Mouse (Mus musculus) MEL (cell line): Measurements from ENCODE around the gene Neurl4. TPM values are rescaled to one million over a fixed set of nuclear protein-coding genes. Genes with fewer than 3 reads are reported as not detected.

Experiments
- DNase-seq: peaks from one replicate; pipeline ENCODE4 v3.0.0; 2011; ENCODE audit warnings: low read depth, low spot score
- H3K27ac ChIP-seq: 2 replicates; pipeline ENCODE4 v1.5.1; 2012; ENCODE audit warnings: low read depth, mild to moderate bottlenecking, control low read depth, low read length, moderate library complexity; ENCODE audit not compliant: control insufficient read depth
- H3K27me3 ChIP-seq, 2 experiments: fragments of 150-350 bp in 1 of 2; sonication (generic) in 1 of 2; 2 replicates each; pipeline ENCODE4 v1.6.1; 2012; ENCODE audit warnings: low read length in 2 of 2, mild to moderate bottlenecking in 2 of 2, improper control_type of control experiment in 1 of 2, moderate library complexity in 1 of 2; ENCODE audit not compliant: insufficient read depth in 2 of 2, control insufficient read depth in 1 of 2
- H3K36me3 ChIP-seq, 2 experiments: 2 replicates each; pipeline ENCODE4 v1.6.1; 2012 to 2014; ENCODE audit warnings: low read length in 2 of 2, improper control_type of control experiment in 1 of 2, inconsistent platforms in 1 of 2, mild to moderate bottlenecking in 1 of 2; ENCODE audit not compliant: insufficient read depth in 2 of 2, control insufficient read depth in 1 of 2
- H3K4me1 ChIP-seq, 2 experiments: fragments of 150-350 bp in 1 of 2; sonication (generic) in 1 of 2; 2 replicates each; pipeline ENCODE4 v1.6.1; 2012; ENCODE audit warnings: low read length in 2 of 2, improper control_type of control experiment in 1 of 2, mild to moderate bottlenecking in 1 of 2; ENCODE audit not compliant: insufficient read depth in 2 of 2, control insufficient read depth in 1 of 2
- H3K4me3 ChIP-seq, 2 experiments: fragments of 150-350 bp in 1 of 2; sonication (generic) in 1 of 2; 2 replicates each; pipeline ENCODE4 v1.5.1; 2012; ENCODE audit warnings: low read depth in 2 of 2, low read length in 2 of 2, mild to moderate bottlenecking in 2 of 2, moderate library complexity in 2 of 2, control low read depth in 1 of 2, improper control_type of control experiment in 1 of 2; ENCODE audit not compliant: control insufficient read depth in 1 of 2, insufficient read depth in 1 of 2
- H3K79me2 ChIP-seq: 2 replicates; pipeline ENCODE4 v1.6.1; 2012; ENCODE audit warnings: mild to moderate bottlenecking, low read length, moderate library complexity; ENCODE audit not compliant: control insufficient read depth, poor library complexity, insufficient read depth
- H3K9ac ChIP-seq: 2 replicates; pipeline ENCODE4 v1.6.1; 2012; ENCODE audit warnings: low read depth, mild to moderate bottlenecking, control low read depth, low read length, moderate library complexity; ENCODE audit not compliant: control insufficient read depth, poor library complexity, severe bottlenecking
- H3K9me3 ChIP-seq: fragments of 150-350 bp; sonication (generic); replicated peaks from 2 replicates; pipeline ENCODE4 v1.6.1; 2012; ENCODE audit warnings: mild to moderate bottlenecking, low read length, improper control_type of control experiment, moderate library complexity; ENCODE audit not compliant: insufficient read depth
- CHD1 ChIP-seq: IDR thresholded peaks from 2 replicates; pipeline ENCODE4 v1.6.1; 2012; ENCODE audit warnings: low read depth, mild to moderate bottlenecking, inconsistent platforms, low read length, improper control_type of control experiment
- CTCF ChIP-seq, 3 experiments: IDR thresholded peaks in 2 of 3; conservative IDR thresholded peaks in 1 of 3; 2 replicates each; pipeline ENCODE4 v1.5.1; 2011 to 2012; ENCODE audit warnings: low read length in 3 of 3, low read depth in 2 of 3, mild to moderate bottlenecking in 2 of 3, improper control_type of control experiment in 1 of 3, inconsistent platforms in 1 of 3, mixed read lengths in 1 of 3, moderate library complexity in 1 of 3; ENCODE audit not compliant: control insufficient read depth in 1 of 3, insufficient read depth in 1 of 3, poor library complexity in 1 of 3, severe bottlenecking in 1 of 3
- E2F4 ChIP-seq: IDR thresholded peaks from 2 replicates; pipeline ENCODE4 v1.6.1; 2011; ENCODE audit warnings: low read depth, low read length, improper control_type of control experiment, borderline replicate concordance
- ELF1 ChIP-seq: IDR thresholded peaks from 2 replicates; pipeline ENCODE4 v1.6.1; 2014; ENCODE audit warnings: low read depth, mild to moderate bottlenecking, inconsistent platforms, low read length, improper control_type of control experiment, moderate library complexity
- EP300 ChIP-seq, 2 experiments: IDR thresholded peaks; 2 replicates each; pipeline ENCODE4 v1.6.1; 2011; ENCODE audit warnings: improper control_type of control experiment in 2 of 2, low read length in 2 of 2, low read depth in 1 of 2, mild to moderate bottlenecking in 1 of 2
- HCFC1 ChIP-seq: IDR thresholded peaks from 2 replicates; pipeline ENCODE4 v1.6.1; 2012; ENCODE audit warnings: low read depth, mild to moderate bottlenecking, inconsistent platforms, low read length, improper control_type of control experiment, moderate library complexity
- MAFK ChIP-seq: IDR thresholded peaks from 2 replicates; pipeline ENCODE4 v1.6.1; 2011; ENCODE audit warnings: low read depth, mild to moderate bottlenecking, low read length, improper control_type of control experiment, borderline replicate concordance
- MAX ChIP-seq: IDR thresholded peaks from 2 replicates; pipeline ENCODE4 v1.6.1; 2011; ENCODE audit warnings: low read length, improper control_type of control experiment
- MYC ChIP-seq: IDR thresholded peaks from 2 replicates; pipeline ENCODE4 v1.6.1; 2011; ENCODE audit warnings: low read depth, mild to moderate bottlenecking, low read length, improper control_type of control experiment, moderate library complexity
- NRF1 ChIP-seq: IDR thresholded peaks from 2 replicates; pipeline ENCODE4 v1.6.1; 2014; ENCODE audit warnings: low read depth, mild to moderate bottlenecking, inconsistent platforms, low read length, improper control_type of control experiment, moderate library complexity; ENCODE audit not compliant: poor library complexity, insufficient read depth, severe bottlenecking
- POLR2AphosphoS2 ChIP-seq: IDR thresholded peaks from 2 replicates; pipeline ENCODE4 v1.6.1; 2011; ENCODE audit warnings: low read length, improper control_type of control experiment
- POLR2AphosphoS5 ChIP-seq: IDR thresholded peaks from 2 replicates; pipeline ENCODE4 v1.6.1; 2012; ENCODE audit warnings: low read depth, borderline replicate concordance, mild to moderate bottlenecking, inconsistent platforms, low read length, moderate library complexity, mixed read lengths
- RAD21 ChIP-seq: IDR thresholded peaks from 2 replicates; pipeline ENCODE4 v1.6.1; 2011; ENCODE audit warnings: mild to moderate bottlenecking, low read depth, low read length, improper control_type of control experiment
- SIN3A ChIP-seq: IDR thresholded peaks from 2 replicates; pipeline ENCODE4 v1.6.1; 2012; ENCODE audit warnings: low read length, improper control_type of control experiment, inconsistent platforms
- TAL1 ChIP-seq: IDR thresholded peaks from 2 replicates; pipeline ENCODE4 v1.6.1; 2012; ENCODE audit warnings: mild to moderate bottlenecking, inconsistent platforms, low read length, moderate library complexity, mixed read lengths
- TCF12 ChIP-seq: IDR thresholded peaks from 2 replicates; pipeline ENCODE4 v1.6.1; 2014; ENCODE audit warnings: low read depth, mild to moderate bottlenecking, inconsistent platforms, low read length, improper control_type of control experiment, moderate library complexity
- UBTF ChIP-seq: IDR thresholded peaks from 2 replicates; pipeline ENCODE4 v1.6.1; 2012; ENCODE audit warnings: low read depth, mild to moderate bottlenecking, inconsistent platforms, low read length, improper control_type of control experiment, moderate library complexity, borderline replicate concordance; ENCODE audit not compliant: insufficient read depth
- USF1 ChIP-seq: IDR thresholded peaks from 2 replicates; pipeline ENCODE4 v1.6.1; 2014; ENCODE audit warnings: low read depth, mild to moderate bottlenecking, inconsistent platforms, low read length, improper control_type of control experiment, moderate library complexity
- ZKSCAN1 ChIP-seq: IDR thresholded peaks from 2 replicates; pipeline ENCODE4 v1.6.1; 2012; ENCODE audit warnings: low read depth, mild to moderate bottlenecking, inconsistent platforms, low read length, improper control_type of control experiment, moderate library complexity
- ZNF384 ChIP-seq: IDR thresholded peaks from 2 replicates; pipeline ENCODE4 v1.6.1; 2012; ENCODE audit warnings: low read depth, mild to moderate bottlenecking, inconsistent platforms, low read length, improper control_type of control experiment
- polyA plus RNA-seq, 2 experiments: library from polyadenylated mRNA; stranded (reverse) in 1 of 2; unstranded in 1 of 2; fragments of >175 nt in 1 of 2; fragments of >200 nt in 1 of 2; gene quantifications; 2 replicates each; pipeline versions ENCODE4 v1.2.1 to v1.2.4; 2012; ENCODE audit warnings: low replicate concordance in 2 of 2, low read depth in 1 of 2; ENCODE audit not compliant: insufficient read length in 2 of 2, insufficient read depth in 1 of 2, missing spikeins in 1 of 2
- total RNA-seq: library from RNA; depleted of rRNA; stranded (reverse); fragments of 300-350 nt; gene quantifications from 2 replicates; pipeline ENCODE4 v1.2.3, GENCODE M21; 2012

Gene Neurl4
- total and polyA plus RNA-seq, 3 experiments, result 50.9 to 58.0 TPM; not detected in 1

- peaks cover 9 to 13% of the 10 kb centered on the region in 2 experiments; a peak in 3 of 4 replicates for H3K36me3 ChIP-seq
- no peaks in the 10 kb centered on the region for H3K27me3 ChIP-seq
- TF ChIP-seq TAL1, result no peak
- TF ChIP-seq POLR2AphosphoS2, result no peak
- H3K4me3 ChIP-seq, result no peak overlapping the region
- no peak overlapping the region for H3K9ac ChIP-seq
- no peaks in the 10 kb centered on the region for H3K9me3 ChIP-seq
- H3K27ac ChIP-seq, result no peak overlapping the region
- DNase-seq, result no peak
- H3K79me2 ChIP-seq, result peaks cover 12% of the 10 kb centered on the region
- H3K4me1 ChIP-seq, result peaks cover 0 to 15% of the 10 kb centered on the region in 2 experiments; a peak in 2 of 4 replicates
Measured at GRCm38 (mm10) chr11:69910177-69910576, 9.3 kb downstream of the Neurl4 start.

GRCm38 (mm10) chr11:69910781-69911560 lies 10.1 kb downstream of the Neurl4 start:
- Histone ChIP-seq H3K4me1 (peaks cover 0 to 21% of the 10 kb centered on the region in 2 experiments; a peak in 3 of 4 replicates), H3K79me2 (peaks cover 18% of the 10 kb centered on the region), H3K27ac (no peak overlapping the region), H3K9me3 (no peaks in the 10 kb centered on the region), H3K36me3 (peaks cover 11 to 17% of the 10 kb centered on the region in 2 experiments; a peak in 3 of 4 replicates), H3K4me3 (no peak overlapping the region), H3K27me3 (no peaks in the 10 kb centered on the region), H3K9ac (no peak overlapping the region)
- DNase-seq, result no peak
- no peak for TF ChIP-seq HCFC1
- no peak for TF ChIP-seq RAD21
- TF ChIP-seq TCF12, result no peak
- no peak for TF ChIP-seq E2F4
- TF ChIP-seq SIN3A, result no peak
- TF ChIP-seq MYC, result no peak
- TF ChIP-seq UBTF, result no peak
- no peak for TF ChIP-seq USF1

GRCm38 (mm10) chr11:69911701-69912100 lies 10.8 kb downstream of the Neurl4 start:
- TF ChIP-seq ZNF384 (no peak), POLR2AphosphoS2 (no peak), E2F4 (no peak), MYC (no peak), CTCF (IDR thresholded peaks at IDR 0.05 in 2 of 3, conservative IDR thresholded peaks at IDR 0.05 in 1 of 3; ENCODE audit: control insufficient read depth in 1 of 3, insufficient read depth in 1 of 3, low read depth in 2 of 3, low read length in 3 of 3, poor library complexity in 1 of 3, severe bottlenecking in 1 of 3) (no peak), HCFC1 (no peak), TCF12 (no peak), EP300 (IDR thresholded peaks at IDR 0.05; ENCODE audit: low read depth in 1 of 2, low read length in 2 of 2) (no peak), MAX (no peak), CHD1 (no peak), TAL1 (no peak), RAD21 (no peak), NRF1 (no peak), ZKSCAN1 (no peak), POLR2AphosphoS5 (no peak), ELF1 (no peak), MAFK (no peak)
- Histone ChIP-seq H3K36me3 (peaks cover 7 to 23% of the 10 kb centered on the region in 2 experiments; a peak in 3 of 4 replicates), H3K9ac (no peak overlapping the region), H3K79me2 (peaks cover 19% of the 10 kb centered on the region), H3K4me3 (no peak overlapping the region), H3K27me3 (no peaks in the 10 kb centered on the region), H3K4me1 (peaks cover 0 to 26% of the 10 kb centered on the region in 2 experiments; a peak in 3 of 4 replicates), H3K27ac (no peak overlapping the region), H3K9me3 (no peaks in the 10 kb centered on the region)
- no peak for DNase-seq
